Mouse (Mus musculus) mouse trophoblast stem cell (cell line): ENCODE results near the gene Hspa12a.

ENCODE experiments used
- in situ Hi-C, 2 experiments: fragments of 300-500 bp; cut with MseI, MboI; formaldehyde crosslinking; loops; 2 replicates in 1 of 2; 3 replicates in 1 of 2; pipeline ENCODE4 v1.15.1; 2025

Gene Hspa12a

DNA sequence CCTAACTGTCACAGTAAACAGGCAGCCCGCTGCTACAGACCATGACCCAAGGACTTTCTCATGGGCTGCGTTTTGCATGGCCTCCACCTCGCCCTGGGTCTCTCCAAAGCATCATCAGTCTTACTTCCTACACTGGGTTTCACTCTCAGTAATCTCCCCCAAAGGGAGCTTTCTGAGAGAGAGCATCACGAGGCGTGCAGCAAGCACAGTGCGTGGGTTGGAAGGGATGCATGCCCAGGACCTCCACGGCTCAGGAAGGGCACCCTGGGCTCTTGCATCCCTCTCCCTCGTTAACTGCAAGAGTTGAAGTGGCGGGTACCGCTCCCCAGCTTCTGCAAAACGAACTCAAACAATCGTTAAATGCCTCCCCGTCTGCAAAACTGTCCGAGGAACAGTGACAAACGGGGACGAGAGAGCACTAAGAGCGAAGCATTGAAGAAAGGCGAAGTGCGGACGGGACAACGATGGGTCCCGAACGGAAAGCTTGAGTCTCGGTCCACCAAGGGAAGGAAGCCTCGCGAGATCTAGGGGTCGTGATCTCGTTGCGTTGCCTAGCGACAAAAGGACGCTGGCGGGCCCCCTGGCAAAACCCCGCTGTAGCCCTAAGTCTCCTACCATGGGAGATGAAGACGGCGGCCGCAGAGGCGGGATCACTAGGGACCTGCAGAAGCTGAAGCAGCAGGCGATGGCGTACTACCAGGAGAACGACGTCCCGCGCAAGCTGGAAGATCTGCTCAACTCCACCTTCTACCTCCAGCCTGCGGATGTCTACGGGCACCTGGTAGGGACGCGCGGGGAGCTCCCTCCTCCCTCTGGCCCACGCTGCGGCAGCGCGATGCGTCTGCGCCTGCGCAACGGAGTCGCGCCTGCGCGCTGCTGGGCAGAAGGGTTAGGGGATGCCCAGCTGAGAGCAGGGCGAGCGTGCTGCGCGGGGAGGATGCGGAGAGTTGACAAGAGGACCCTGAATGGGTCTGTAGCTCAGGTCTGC, at the start of gene Hspa12a, which contains the start of gene Eno4:
TSS of gene Hspa12a (minus strand) at position 814 of the 988 bp plus-strand sequence.
TSS of gene Eno4 (plus strand) at position 585 of the 988 bp plus-strand sequence.
- in situ Hi-C loops = no loop called here

DNA sequence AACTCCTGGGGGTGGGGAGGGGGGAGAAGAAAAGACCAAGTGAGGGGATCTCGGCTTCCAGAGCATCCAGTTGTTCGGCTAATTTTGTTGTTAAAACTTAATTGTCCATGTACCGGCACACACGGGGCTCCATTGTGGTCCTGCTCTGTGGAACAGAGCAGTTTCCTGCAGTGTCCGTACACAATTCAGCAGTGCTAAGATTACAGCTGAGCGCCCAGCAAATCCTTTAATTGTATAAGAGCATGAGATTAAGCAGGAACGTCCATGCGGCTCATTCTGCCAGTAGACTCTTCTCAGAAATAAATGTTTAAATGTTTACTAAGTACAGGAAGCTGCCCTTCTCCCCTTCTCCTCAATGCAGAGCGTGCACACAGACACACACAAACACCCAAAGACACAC, 38.1 kb upstream of the Hspa12a start:
- in situ Hi-C loops = no loop called here

DNA sequence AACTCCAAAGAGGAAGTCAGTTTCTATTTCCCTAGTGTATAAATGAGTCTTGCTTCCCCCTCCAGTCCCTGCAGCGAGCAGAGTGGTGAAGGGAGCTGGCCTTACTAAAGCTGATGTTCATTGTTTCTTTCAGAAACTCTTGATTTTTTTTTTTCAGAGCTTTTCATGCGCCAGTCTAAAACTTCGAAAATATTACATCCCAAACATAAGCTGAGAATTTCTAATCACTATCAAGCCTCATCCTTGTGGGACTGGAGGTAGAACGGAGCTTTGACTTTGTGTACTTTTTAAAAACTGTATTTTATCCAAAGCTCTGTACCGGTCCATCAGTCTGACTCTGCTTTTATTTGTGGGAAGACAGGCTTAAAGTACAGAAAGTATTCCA, 36.6 kb upstream of the Hspa12a start:
- in situ Hi-C loops = no loop called here

DNA sequence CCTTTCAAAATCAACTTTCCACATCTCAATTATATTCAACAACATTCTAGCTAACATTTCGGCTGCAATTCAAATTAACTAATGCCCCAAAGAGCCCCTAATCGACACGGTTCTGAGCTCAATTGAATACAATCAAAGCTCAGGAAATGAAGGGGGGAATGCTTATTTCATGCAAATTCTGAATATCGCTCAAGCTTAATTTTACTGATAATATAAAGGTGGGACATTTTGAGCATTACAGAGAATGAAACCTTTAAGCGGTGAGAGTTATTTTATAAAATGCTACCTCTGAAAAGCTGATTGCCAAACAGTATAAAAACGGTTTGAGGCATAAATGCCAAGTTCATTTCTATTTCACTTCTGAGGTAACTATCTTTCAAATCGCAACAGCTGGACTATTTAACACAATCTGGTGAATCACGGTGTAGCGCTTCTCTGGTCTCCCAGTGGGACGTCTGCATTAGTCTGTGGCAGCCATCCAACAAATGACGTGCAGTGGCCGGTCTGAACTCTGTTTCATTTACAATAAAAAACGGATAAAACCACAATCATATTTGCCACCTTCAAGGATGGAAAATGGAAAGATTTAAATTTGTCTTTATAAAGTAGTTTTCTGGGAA, 36.1 kb upstream of the Hspa12a start:
- in situ Hi-C loops = no loop called here

DNA sequence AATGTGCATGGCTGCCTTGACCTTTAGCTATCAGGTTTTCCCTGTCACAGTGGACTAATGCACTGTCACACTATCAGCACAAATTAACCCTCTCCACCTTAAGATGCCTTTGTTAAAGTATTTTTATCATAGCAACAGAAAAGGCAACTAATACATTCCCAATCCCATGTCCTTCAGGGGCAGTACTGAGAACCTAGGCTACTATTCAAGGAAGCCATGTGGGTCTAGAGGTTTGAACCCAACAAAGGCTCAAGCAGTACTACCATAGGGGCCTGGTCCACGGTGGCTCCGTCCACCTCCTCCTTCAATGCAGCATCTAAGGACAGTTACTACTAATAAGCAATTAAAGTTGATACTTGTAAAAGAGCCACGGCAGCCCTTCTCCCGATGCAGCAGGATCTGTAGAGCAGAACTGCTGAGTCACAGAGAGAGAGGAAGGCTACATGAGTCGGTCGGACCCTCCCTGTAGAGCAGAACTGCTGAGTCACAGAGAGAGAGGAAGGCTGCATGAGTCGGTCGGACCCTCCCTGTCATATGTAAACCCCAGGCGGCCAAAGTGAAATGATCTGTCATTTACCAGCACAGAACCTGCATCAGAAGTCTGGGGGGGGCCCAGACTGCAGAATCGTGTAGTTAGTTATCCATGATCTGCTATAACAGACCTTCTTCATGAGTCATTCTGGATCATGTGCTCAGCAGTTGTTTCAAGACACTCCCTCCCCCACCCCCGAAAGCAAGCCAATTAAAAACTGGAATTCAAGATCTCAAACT, 35.1 kb upstream of the Hspa12a start:
- in situ Hi-C loops = no loop called here

DNA sequence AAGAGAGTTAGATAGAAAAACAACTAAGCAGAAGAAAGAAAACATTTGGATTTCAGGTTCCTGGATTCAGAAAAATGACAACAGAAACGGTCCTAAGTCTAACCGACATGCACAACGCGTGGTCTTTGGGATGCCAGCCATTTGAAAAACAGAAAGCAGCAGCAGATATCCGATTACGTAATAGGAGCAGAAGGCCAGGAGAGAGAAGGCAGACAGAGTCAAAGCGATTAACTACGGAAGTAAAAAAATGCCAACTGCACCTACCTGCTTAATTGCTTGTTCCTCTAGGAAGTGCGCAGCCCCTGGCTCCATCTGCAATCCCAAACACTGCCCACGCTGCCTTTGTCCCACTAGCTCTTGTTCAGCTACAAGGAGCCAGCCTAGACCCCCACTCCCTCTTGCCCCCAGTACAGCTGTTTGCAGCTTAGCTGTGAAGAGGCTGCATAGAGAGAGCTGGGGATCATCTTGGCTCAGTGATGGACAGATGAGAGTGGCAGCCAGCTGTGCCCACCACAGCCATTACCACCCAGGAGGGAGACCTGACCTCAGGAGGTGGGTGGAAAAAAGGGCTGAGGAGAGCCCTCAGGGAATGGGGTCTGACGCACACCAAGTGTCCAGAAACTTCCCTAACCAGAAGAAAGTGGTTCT, 31.9 kb upstream of the Hspa12a start:
- in situ Hi-C loops = no loop called here

DNA sequence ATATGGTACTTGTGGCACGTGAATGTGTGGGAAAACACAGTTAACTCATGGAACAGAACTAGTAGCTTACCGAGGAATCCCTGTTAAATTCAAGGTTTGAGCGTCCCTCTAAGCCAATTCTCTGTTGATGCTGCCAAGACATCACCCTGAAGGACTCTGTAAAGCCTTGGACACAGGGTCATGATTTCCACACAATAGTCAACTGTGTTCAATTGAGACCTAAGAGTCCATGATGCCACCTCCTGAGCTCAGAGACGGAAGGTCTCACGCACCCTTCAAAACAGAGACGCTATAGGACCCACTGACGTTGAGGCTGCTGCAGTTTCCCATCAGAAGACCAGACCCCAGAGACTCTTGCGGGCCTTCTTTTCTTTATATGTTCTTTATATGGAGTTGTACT, 30.7 kb upstream of the Hspa12a start:
- in situ Hi-C loops = no loop called here

DNA sequence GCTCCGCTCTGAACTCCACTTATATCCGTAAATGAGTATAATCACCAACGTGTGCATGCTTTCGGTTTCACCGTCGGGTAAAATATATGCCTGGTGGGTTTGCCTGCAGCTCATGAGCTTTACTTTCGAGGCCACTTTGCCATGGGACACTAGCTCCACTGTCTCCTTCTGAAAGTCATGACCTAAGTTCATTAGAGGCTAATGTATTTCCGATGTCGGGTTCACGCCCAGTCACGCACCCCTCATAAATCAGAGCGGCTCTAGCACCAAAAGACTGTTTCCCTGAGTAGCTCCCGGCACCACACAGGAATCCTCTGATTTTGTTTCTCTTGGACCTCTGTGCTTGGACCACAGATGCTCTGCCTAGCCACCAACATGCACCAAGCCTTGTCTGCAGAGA, 27.4 kb upstream of the Hspa12a start:
- in situ Hi-C loops = no loop called here

DNA sequence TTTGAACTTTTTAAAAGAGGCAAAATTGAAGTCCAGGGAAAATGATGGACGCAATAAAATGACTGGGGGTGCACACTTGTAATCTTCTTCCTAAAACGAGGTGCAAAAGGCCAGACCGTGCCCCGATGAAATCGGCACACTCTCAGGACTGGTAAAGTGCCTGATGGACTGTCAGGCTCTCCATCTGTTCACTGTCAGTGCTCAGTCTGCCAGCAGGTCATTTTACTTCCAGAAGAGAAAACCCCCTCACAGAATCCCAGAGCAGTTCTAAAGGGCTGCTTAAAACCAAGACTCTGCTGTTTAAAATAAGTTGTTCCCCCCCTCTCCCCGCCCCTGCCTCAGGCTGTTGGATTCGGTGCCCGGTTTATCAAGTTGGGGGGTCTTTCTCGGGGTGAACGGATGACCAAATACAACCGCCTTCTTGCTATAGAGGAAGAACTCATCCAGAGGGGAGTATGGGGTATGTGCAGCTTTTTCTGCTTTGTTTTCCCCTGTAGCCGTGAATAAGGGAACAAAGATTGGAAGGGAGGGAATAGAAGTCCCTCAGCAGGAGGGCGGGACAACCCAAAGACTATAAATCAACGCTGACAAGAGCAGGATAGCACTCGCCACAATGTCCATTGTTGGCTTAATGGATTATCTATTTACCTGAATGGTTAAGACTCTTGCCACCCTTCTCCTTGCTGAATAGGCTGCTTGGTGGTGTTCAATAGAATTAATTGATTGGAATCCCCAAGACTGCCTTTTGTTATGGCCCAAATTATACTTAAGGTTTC, 25.5 kb upstream of the Hspa12a start:
- in situ Hi-C loops = no loop called here

DNA sequence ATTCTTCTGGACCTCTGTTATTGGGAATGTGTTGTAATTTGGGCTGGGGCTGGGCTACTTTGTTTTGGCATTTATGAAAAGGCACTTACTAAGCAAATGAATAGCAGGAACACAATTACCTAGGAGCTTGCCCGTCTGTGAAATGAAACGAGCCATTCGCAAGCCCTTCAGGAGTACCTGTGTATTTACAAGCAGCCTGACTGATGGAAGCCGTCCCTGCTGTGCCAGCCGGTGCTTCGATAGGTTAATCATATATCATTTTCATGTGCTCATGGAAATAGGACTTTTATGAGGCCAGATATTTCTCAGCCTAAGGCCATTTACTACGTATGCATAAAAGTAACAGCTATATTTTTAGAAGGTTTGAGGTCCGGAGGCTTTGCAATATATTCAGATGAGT, 19.6 kb upstream of the Hspa12a start:
- in situ Hi-C loops = no loop called here

DNA sequence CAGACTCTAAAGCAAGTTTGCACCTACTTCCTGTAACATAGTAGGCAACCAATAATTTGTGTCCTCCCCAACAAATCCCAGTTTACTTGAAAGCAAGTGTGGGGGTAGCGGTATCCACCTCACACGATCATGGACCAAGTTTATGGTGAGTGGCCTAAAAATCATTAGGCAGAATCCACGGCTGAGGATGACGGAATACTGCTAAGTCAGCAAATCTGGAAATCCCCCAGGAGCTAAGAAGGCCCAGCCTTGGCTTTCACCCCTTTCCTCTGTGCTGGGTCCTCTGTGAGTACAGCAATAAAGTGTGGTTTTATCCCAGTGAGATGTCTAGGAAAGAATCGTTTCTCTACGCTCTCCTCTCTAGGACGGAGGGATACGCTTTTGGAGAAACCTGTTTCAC, 11.3 kb upstream of the Hspa12a start:
- in situ Hi-C loops = no loop called here

DNA sequence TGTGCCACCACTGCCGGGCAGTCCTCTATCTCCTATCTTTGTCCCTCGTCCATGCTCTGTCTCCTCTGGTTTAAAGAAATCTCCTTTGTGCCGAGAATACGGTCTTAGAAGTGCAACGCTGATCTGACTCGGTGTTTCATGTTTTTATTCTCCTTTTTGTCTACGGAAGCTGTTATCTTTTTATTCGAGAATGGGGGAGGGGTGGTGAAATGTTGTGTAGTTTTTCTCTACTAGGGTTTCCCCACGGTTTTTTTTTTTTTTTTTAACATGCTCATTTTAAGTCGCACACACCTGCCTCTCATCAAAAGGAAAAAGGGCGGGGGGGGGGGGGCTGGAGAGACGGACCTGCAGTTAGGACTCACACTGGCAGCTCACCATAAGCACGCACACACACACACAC, 8.8 kb upstream of the Hspa12a start:
- in situ Hi-C loops = no loop called here

DNA sequence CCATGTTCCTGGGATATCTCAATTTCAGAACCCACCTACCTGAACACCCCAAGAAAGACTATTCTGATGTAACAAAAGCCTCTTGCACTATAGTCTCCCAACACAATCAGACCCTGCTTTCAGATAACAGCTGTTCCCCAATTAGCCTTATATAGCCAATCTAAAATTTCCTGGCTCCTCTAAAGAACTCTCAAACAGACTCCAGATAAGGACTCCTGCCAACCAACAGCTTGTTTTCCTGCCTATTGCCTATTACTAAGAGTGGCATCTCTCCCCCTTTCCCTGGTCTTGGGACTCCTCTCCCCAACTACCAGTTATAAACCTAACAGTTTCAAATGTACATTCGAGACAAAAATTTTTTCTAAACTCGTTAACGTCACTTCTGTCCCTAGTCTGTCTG, 8.1 kb upstream of the Hspa12a start:
- in situ Hi-C loops = no loop called here

DNA sequence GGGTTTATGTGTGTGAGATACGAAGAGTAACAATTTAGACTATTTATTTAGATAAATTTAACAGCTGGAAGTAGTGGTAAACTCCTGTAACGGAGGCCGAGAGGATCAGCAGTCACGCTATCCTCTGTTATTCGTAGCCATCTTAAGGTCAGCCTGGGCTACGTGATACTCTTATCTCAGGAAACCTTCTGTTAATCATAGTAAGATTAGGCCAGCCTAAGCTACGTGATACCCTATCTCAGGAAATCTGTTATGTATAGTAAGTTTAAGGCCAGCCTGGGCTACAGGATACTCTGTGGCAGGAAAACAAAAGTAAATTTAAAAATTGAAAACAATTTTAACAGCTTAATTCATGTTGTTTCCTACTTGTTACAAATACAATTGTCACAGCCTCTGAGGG, 2.5 kb upstream of the Hspa12a start:
- in situ Hi-C loops = no loop called here

DNA sequence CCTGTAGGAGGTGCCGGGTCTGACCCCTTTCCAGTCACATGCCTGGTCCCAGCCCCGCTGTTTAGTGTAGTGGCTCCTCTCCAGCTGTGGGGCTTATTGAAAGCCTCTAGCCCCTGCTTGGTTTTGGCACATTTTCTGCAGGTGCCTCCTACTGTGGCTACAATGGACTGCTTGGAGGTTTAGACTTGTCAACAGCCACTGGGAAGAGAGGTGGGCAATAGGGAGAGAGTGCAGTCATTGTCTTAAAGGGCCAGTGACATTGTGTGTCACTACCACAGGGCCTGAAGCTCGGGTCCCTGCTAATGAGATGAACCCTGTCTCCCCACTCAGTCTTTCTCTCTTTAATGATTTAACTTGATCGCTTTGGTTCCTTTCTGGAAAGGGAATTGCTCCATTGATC, 10.4 kb downstream of the Hspa12a start:
- in situ Hi-C loops = no loop called here

DNA sequence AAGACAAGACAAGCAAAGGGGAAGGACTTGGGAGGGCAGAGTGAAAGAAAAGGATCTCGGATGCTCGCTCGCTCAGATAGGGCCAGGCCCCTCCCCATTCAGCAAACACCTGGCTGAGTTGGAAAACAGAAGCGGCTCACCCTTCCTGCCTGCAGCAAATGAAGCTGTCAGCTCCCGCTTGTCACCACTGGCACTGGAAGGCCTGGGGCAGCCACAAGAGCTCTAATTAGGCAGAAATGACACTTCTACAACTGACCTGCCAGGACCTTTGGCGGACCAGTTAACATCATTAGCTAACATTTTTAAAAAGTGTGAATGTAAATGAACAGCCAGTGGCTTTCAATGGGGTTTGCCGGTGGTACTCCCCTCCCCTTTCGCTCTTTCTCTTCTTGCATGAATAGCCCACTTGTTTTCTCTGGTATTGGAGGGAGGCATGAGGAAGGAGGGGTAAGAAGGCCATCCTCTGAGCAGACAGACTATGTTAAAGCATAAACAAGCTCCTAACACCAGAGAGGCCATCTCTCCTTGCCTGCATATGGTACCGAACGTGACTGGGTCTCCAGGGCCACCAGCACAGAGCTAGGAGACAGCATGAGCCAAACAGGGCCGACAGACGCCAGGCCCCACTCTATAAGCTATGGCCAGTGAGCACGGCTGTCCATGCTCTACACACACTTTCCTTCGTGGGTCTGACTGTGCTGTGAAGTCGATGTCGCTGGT, 12.2 kb downstream of the Hspa12a start:
- in situ Hi-C loops = no loop called here

DNA sequence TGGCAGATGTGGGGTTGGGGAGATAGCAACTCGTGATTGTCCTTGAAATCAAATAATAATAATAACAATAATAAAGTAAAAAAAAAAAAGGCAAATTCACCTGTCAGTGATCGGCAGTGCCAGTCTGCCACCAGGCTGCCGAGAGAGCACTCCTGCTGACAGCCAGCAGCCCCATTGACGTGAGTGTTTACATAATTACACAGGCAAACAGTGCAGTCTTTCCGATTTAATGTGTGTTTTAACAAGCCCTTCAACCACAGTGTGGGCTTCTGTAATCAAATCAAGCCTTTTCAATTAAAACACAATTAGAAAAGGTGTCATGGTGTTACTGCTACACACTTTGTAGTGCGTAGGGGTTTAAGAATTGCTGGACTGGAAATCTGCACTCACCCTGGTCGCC, 24.3 kb downstream of the Hspa12a start:
- in situ Hi-C loops = no loop called here

DNA sequence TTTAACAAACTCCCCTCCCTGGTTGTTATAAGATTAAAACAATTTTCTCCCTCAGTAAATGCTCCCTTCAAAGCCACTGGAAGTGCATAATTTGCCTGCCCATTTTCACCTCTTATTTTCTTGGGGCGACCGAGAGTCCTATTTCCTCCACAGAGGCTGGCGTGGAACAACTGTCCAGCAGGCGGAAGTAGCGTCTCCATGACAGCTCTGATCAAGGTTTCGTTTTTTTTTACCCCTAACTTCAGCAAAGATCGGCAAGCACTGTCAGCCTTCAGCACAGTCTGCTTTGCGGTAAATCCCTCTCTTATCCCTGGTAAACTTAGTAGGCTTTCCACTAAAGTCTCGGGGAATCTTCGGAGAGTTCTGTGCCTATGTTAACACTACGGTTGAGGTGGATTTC, 24.9 kb downstream of the Hspa12a start:
- in situ Hi-C loops = no loop called here

DNA sequence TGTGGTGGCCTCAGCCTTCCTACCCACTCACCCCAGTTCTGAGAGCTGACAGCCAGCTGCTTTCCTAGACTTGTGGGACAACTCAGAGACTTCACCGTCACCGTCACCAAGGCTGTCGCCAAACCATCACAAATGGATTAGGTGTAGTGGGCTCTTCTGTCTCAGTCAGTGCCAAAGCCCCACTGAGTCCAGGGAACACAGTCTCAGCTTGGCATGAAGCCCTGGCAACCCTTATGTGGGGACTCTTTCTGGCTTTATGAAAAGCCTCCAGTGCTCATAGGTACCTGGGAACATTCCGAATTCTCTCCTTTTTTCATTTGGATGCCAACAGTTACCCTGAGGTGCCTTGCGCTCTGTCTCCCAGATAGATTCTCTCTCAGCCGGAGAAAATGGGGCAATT, 30.2 kb downstream of the Hspa12a start:
- in situ Hi-C loops = loop anchor here (5.0 kb wide), 2 partner anchors 279 to 284 kb away; no protein-coding TSS in a partner anchor

DNA sequence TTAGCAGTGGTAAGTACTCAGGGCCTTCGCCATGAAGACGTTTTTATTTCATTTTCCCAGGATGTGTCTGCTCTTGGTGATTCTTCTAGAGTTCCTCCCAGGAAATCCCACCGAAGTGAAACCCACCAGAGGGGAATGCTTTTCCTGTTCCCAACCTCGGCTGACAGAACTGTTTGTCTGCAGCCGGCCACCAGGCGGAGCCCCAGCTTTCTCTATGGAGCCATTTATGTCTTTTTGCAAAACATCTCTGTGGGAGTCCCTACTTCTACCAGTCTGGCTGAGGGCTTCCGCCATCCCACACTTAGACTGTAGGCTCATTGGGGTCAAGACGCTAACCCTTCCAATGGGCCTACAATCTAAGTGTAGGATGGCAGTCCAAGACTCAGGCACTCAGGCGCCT, 32.1 kb downstream of the Hspa12a start:
- in situ Hi-C loops = loop anchor here (5.0 kb wide), 2 partner anchors 281 to 286 kb away; no protein-coding TSS in a partner anchor
